Mouse (Mus musculus): ENCODE results near the gene Nipsnap1. TPM values are rescaled to one million over a fixed set of nuclear protein-coding genes. Genes with fewer than 3 reads are reported as not detected.
A peak's percentile ranks its signal among the peaks of the same experiment; 100 is the strongest.

The Nipsnap1 gene
- polyA plus RNA-seq (2015; fragmentation: Nextera tagmentation; extraction: Ambion mirVana), result 22.3 and 23.2 TPM in 2 replicates

DNA sequence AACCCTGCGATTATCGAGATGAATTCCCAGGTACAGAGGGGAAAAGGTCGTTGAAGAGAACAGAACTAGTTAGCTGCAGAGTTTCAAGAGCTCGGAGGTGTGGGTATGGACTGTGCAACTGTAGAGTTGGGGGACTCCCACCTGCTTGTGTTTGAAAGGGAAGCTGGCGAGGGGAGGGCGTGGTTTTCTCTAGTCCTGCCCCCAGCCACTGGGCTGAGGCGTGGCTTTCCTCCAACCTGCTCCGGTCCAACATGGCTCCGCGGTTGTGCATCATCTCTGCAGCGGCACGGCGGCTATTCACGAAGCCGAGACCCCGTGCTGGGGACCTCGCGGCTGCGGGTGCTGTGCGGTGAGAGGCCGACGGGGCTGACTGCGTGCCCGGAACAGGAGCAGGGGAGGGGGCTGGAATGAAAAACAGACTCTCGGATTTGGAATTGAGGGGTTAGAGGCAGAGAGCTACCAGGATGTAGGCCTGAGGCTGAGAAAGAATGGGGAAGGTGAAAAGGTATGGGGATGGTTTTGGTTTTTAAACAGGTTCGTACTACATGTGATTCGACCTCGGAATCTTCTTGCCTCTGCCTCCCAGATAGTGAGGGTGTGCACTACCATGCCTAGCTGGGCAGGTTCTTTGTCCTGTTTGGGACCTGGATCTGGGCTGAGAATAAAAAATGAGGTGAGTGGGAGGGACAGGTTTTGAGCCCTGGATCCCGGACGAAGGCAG, at the start of gene Nipsnap1:
Gene Nipsnap1, plus strand, starts transcription at position 197 of the 721 bp plus-strand sequence.
- 0 out of 2 replicates have a peak, but pooled peaks cover 2% of the 10 kb centered on the region for H3K4me1 ChIP-seq (ENCODE audit: control insufficient read depth, insufficient read depth, low read length)
- H3K27ac ChIP-seq (ENCODE audit: low read length), result no peak within 1 kb of the TSS
- peak within 1 kb of the TSS; percentile 65 for H3K9ac ChIP-seq (ENCODE audit: low read length)
- H3K4me2 ChIP-seq (ENCODE audit: low read depth, low read length), result peak within 1 kb of the TSS; percentile 86
- H3K36me3 ChIP-seq (ENCODE audit: control insufficient read depth, insufficient read depth), result peaks cover 2% of the 10 kb centered on the region; the same call in 1 of the 2 replicates
- H3K4me3 ChIP-seq (ENCODE audit: low read length), result peak within 1 kb of the TSS; percentile 75
- WGBS, result 2% methylated on average over 30 of the region's 30 CpGs
- H3K27me3 ChIP-seq (ENCODE audit: control insufficient read depth, insufficient read depth, low read length), result no peaks in the 10 kb centered on the region
- no peaks in the 10 kb centered on the region for H3K9me3 ChIP-seq (replicated peaks; ENCODE audit: control insufficient read depth, low read length)
- peak; percentile 86 for ATAC-seq (replicated peaks; ENCODE audit: extremely low read depth, insufficient read depth, low FRiP score)

DNA sequence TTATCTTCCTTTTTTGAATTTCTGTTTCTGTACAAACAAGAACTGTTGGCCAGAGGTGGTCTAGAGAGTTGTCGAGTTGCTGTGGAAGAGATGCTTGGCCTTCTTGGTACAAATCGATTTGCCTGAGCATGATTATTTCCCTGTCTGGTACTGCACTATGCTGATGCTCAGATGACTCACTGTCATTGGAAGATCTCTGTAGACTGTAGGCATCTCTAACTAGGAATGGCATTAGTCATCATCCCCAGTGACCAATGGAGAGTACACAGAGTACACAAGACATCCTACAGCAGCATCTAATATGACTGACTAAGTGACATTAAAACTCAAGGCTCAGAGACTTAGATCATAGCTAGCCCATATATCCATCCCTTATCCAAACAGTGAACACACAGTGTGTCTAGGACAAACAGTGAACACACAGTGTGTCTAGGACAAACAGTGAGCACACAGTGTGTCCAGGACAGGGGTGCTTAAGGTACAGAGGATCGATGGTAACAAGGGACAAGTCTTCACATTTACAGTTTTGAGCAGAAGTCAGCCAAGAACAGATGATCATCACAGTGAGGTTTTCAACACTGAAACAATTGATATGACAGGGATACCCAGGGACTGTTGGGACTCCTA, 47.5 kb upstream of the Nipsnap1 start:
- no peak overlapping the region for H3K27ac ChIP-seq (ENCODE audit: low read length)
- no peaks in the 10 kb centered on the region for H3K9me3 ChIP-seq (replicated peaks; ENCODE audit: control insufficient read depth, low read length)
- no peaks in the 10 kb centered on the region for H3K27me3 ChIP-seq (ENCODE audit: control insufficient read depth, insufficient read depth, low read length)
- peaks cover 2% of the 10 kb centered on the region; the same call in 1 of the 2 replicates for H3K4me1 ChIP-seq (ENCODE audit: control insufficient read depth, insufficient read depth, low read length)
- no peaks in the 10 kb centered on the region for H3K36me3 ChIP-seq (ENCODE audit: control insufficient read depth, insufficient read depth)
- 88% methylated on average over 3 of the region's 3 CpGs for WGBS
- no peak for ATAC-seq (replicated peaks; ENCODE audit: extremely low read depth, insufficient read depth, low FRiP score)
- H3K9ac ChIP-seq (ENCODE audit: low read length), result no peak overlapping the region
- no peak overlapping the region for H3K4me2 ChIP-seq (ENCODE audit: low read depth, low read length)
- no peak overlapping the region for H3K4me3 ChIP-seq (ENCODE audit: low read length)

DNA sequence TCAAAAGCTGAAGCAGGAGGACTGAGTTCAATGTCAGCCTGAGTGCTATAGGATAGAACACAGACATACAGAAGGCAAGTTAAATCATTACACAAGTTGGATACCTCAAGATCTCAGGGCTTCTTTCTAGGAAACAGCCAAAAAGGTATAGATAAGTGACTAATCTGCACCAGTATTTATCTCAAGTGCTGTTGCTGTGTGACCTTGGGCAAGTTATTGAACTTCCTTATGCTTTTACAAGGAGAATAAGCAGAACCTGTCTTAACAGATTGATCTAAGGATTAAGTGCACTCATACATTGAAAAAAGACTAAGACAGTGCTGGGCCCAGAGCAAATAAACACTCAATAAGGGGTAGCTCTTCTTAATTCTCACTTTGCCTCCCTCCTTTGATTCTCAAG, 46.4 kb upstream of the Nipsnap1 start:
- Histone ChIP-seq H3K9ac (ENCODE audit: low read length) (no peak overlapping the region), H3K27me3 (ENCODE audit: control insufficient read depth, insufficient read depth, low read length) (no peaks in the 10 kb centered on the region), H3K27ac (ENCODE audit: low read length) (no peak overlapping the region), H3K9me3 (replicated peaks; ENCODE audit: control insufficient read depth, low read length) (no peaks in the 10 kb centered on the region), H3K4me2 (ENCODE audit: low read depth, low read length) (no peak overlapping the region), H3K36me3 (ENCODE audit: control insufficient read depth, insufficient read depth) (no peaks in the 10 kb centered on the region), H3K4me3 (ENCODE audit: low read length) (no peak overlapping the region), H3K4me1 (ENCODE audit: control insufficient read depth, insufficient read depth, low read length) (peaks cover 2% of the 10 kb centered on the region; the same call in 1 of the 2 replicates)
- no peak for ATAC-seq (replicated peaks; ENCODE audit: extremely low read depth, insufficient read depth, low FRiP score)

DNA sequence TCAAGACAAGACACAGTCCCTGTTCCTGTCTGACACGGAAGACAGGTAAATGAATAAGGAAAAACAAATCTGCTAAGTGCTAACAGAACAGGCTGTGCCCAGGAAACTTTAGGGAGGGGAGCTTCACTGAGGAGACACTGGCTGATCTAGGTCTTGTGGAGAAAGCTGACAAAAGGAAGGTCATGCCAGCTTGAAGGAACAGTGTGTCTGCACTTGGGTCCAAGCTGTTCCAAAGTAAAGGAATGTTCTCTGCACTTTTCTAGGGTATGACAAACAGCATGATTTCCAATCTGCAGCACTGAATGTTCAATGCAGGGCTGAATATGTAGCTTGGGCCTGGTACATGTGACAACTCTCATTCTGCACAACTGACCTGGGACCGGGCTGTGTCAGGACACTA, 45.8 kb upstream of the Nipsnap1 start:
- ATAC-seq (replicated peaks; ENCODE audit: extremely low read depth, insufficient read depth, low FRiP score), result no peak
- Histone ChIP-seq H3K9ac (ENCODE audit: low read length) (no peak overlapping the region), H3K27me3 (ENCODE audit: control insufficient read depth, insufficient read depth, low read length) (no peaks in the 10 kb centered on the region), H3K27ac (ENCODE audit: low read length) (no peak overlapping the region), H3K4me2 (ENCODE audit: low read depth, low read length) (no peak overlapping the region), H3K4me1 (ENCODE audit: control insufficient read depth, insufficient read depth, low read length) (peaks cover 2% of the 10 kb centered on the region; the same call in 1 of the 2 replicates), H3K4me3 (ENCODE audit: low read length) (no peak overlapping the region), H3K36me3 (ENCODE audit: control insufficient read depth, insufficient read depth) (no peaks in the 10 kb centered on the region), H3K9me3 (replicated peaks; ENCODE audit: control insufficient read depth, low read length) (no peaks in the 10 kb centered on the region)
- 71% methylated on average over 2 of the region's 2 CpGs for WGBS

DNA sequence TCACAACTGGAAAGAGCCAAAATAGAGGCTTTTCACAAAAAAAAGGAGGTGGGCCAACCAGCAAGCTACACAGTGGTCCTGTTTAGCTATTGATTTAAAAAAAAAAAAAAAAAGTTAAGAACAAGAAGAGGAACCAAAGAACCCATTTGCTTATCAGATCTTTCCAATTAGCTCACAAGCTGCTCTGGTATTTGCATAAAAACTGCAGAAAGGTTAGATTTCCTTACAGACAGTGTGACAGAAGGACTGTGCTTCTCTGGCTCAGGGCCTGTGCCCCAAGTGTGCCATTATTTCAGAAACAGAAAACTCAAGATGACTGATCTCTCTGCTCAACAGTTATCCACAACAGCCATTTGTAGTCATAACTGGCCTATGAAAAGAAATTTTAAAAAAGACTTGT, 42.7 kb upstream of the Nipsnap1 start:
- no peaks in the 10 kb centered on the region for H3K9me3 ChIP-seq (replicated peaks; ENCODE audit: control insufficient read depth, low read length)
- H3K27me3 ChIP-seq (ENCODE audit: control insufficient read depth, insufficient read depth, low read length), result no peaks in the 10 kb centered on the region
- peaks cover 2% of the 10 kb centered on the region; the same call in 1 of the 2 replicates for H3K4me1 ChIP-seq (ENCODE audit: control insufficient read depth, insufficient read depth, low read length)
- no peak overlapping the region for H3K4me2 ChIP-seq (ENCODE audit: low read depth, low read length)
- H3K9ac ChIP-seq (ENCODE audit: low read length), result no peak overlapping the region
- no peak for ATAC-seq (replicated peaks; ENCODE audit: extremely low read depth, insufficient read depth, low FRiP score)
- H3K4me3 ChIP-seq (ENCODE audit: low read length), result no peak overlapping the region
- no peaks in the 10 kb centered on the region for H3K36me3 ChIP-seq (ENCODE audit: control insufficient read depth, insufficient read depth)
- H3K27ac ChIP-seq (ENCODE audit: low read length), result no peak overlapping the region

DNA sequence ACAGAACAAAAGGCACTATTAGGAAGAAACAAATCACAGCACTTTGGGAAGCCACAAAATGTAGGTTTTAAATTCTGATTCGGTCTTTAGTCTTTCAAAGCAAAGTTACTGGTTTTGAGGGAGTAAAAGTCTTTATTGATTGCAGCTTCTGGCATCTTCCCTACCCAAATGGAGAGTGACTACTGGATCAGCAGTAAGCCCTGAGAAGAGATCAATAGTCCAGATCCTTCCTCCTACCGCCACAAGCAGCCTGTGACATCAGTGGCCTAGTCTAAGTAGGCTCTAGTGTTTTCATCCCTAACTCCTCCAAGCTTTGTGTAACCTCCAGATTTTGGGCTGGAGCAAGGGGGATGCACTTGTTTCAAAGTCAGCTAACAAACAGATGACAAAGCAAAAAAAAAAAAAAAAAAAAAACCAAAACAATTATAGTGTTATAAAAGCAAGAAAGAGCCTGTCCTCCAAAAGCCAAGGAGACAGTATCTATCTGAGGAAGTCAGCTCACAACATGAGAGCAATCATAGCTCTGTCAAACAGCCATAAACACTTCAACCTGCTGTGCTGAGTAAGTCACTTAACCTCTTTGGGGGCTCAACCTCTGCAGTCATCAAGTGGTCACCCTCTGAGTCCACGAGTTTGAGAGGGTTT, 40.3 kb upstream of the Nipsnap1 start:
- no peak for ATAC-seq (replicated peaks; ENCODE audit: extremely low read depth, insufficient read depth, low FRiP score)
- no peak overlapping the region for H3K9ac ChIP-seq (ENCODE audit: low read length)
- H3K9me3 ChIP-seq (replicated peaks; ENCODE audit: control insufficient read depth, low read length), result no peaks in the 10 kb centered on the region
- H3K4me1 ChIP-seq (ENCODE audit: control insufficient read depth, insufficient read depth, low read length), result peaks cover 9% of the 10 kb centered on the region
- no peaks in the 10 kb centered on the region for H3K36me3 ChIP-seq (ENCODE audit: control insufficient read depth, insufficient read depth)
- no peaks in the 10 kb centered on the region for H3K27me3 ChIP-seq (ENCODE audit: control insufficient read depth, insufficient read depth, low read length)
- H3K4me2 ChIP-seq (ENCODE audit: low read depth, low read length), result no peak overlapping the region
- no peak overlapping the region for H3K4me3 ChIP-seq (ENCODE audit: low read length)
- WGBS, result 73% methylated on average over 3 of the region's 3 CpGs
- no peak overlapping the region for H3K27ac ChIP-seq (ENCODE audit: low read length)

DNA sequence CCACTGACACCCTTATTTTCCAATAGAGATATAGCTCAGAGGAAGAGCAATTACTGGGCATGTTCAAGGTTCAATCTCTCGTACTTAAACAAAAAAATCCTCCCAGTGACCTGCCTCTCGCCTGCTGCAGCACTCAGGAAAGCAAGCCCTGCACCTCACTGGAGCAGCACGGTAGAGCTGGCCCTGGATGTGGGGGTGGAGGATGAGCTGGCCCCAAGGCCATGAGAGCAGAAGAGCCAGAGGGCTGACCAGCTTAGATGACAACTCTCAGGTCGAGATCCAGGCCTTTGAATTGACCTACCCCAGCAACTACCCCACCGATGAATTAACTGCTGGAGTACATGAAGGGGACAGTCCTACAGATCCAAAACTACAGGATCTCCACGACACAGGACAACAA, 38.3 kb upstream of the Nipsnap1 start:
- ATAC-seq (replicated peaks; ENCODE audit: extremely low read depth, insufficient read depth, low FRiP score), result no peak
- no peaks in the 10 kb centered on the region for H3K27me3 ChIP-seq (ENCODE audit: control insufficient read depth, insufficient read depth, low read length)
- no peaks in the 10 kb centered on the region for H3K9me3 ChIP-seq (replicated peaks; ENCODE audit: control insufficient read depth, low read length)
- no peak overlapping the region for H3K4me2 ChIP-seq (ENCODE audit: low read depth, low read length)
- no peak overlapping the region for H3K27ac ChIP-seq (ENCODE audit: low read length)
- H3K9ac ChIP-seq (ENCODE audit: low read length), result no peak overlapping the region
- H3K4me3 ChIP-seq (ENCODE audit: low read length), result no peak overlapping the region
- H3K4me1 ChIP-seq (ENCODE audit: control insufficient read depth, insufficient read depth, low read length), result peaks cover 7% of the 10 kb centered on the region
- WGBS, result 74% methylated on average over 6 of the region's 6 CpGs
- no peaks in the 10 kb centered on the region for H3K36me3 ChIP-seq (ENCODE audit: control insufficient read depth, insufficient read depth)

DNA sequence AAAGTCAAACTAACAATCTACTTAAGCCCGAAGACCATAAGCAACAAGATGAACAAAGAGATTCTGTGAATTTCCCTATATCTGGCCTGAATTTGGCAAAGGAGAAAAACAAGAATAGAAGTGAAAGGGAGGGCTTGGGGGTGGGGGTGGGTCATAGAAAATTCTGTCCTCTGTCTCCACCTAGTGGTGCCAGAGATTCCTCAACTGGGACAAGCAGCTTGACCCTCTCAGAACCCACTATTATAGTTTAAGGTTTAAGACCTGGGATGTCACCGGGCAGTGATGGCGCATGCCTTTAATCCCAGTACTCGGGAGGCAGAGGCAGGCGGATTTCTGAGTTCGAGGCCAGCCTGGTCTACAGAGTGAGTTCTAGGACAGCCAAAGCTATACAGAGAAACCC, 37.0 kb upstream of the Nipsnap1 start:
- 51% methylated on average over 6 of the region's 6 CpGs for WGBS
- Histone ChIP-seq H3K9me3 (replicated peaks; ENCODE audit: control insufficient read depth, low read length) (no peaks in the 10 kb centered on the region), H3K9ac (ENCODE audit: low read length) (no peak overlapping the region), H3K4me2 (ENCODE audit: low read depth, low read length) (no peak overlapping the region), H3K27me3 (ENCODE audit: control insufficient read depth, insufficient read depth, low read length) (no peaks in the 10 kb centered on the region), H3K4me3 (ENCODE audit: low read length) (no peak overlapping the region), H3K27ac (ENCODE audit: low read length) (no peak overlapping the region), H3K36me3 (ENCODE audit: control insufficient read depth, insufficient read depth) (no peaks in the 10 kb centered on the region), H3K4me1 (ENCODE audit: control insufficient read depth, insufficient read depth, low read length) (peaks cover 7% of the 10 kb centered on the region)
- no peak for ATAC-seq (replicated peaks; ENCODE audit: extremely low read depth, insufficient read depth, low FRiP score)

DNA sequence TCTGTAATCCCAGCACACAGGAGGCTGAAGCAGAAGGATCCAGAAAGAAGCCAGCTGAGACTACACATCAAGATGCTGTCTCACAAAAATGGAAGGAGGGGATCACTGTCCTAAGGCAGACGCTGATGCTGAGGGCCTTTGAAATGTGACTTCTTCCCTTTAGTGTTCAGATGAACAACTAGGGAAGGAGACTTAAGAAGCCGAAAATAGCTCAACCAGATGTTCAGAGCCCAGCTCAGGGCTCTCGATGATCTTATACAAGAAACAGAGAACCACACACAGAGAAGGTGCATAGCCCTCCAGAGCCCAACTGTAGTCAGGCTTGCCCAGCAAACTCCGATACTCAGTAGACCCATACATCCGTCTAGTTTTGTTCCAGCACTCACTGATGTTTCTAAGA, 36.4 kb upstream of the Nipsnap1 start:
- H3K9me3 ChIP-seq (replicated peaks; ENCODE audit: control insufficient read depth, low read length), result no peaks in the 10 kb centered on the region
- no peak overlapping the region for H3K9ac ChIP-seq (ENCODE audit: low read length)
- no peak overlapping the region for H3K4me3 ChIP-seq (ENCODE audit: low read length)
- H3K27ac ChIP-seq (ENCODE audit: low read length), result no peak overlapping the region
- no peaks in the 10 kb centered on the region for H3K36me3 ChIP-seq (ENCODE audit: control insufficient read depth, insufficient read depth)
- H3K27me3 ChIP-seq (ENCODE audit: control insufficient read depth, insufficient read depth, low read length), result no peaks in the 10 kb centered on the region
- no peak overlapping the region for H3K4me2 ChIP-seq (ENCODE audit: low read depth, low read length)
- WGBS, result 55% methylated on average over 5 of the region's 5 CpGs
- peaks cover 7% of the 10 kb centered on the region for H3K4me1 ChIP-seq (ENCODE audit: control insufficient read depth, insufficient read depth, low read length)
- no peak for ATAC-seq (replicated peaks; ENCODE audit: extremely low read depth, insufficient read depth, low FRiP score)
